Comparison of ENCODE assay signal across 7 mouse cellular contexts in genomic region chr8:84990349-84990748, GRCm38 (mm10). TPM values are rescaled to one million over a fixed set of nuclear protein-coding genes. Genes with fewer than 3 reads are reported as not detected.
A peak's percentile ranks its signal among the peaks of the same experiment; 100 is the strongest.
DNase-seq lines count a peak whose midpoint lies in the region; ATAC-seq lines count a peak whose summit lies in the region.

Gene Hook2, plus strand, starts transcription at chr8:84990603.

- H3K27me3 ChIP-seq in embryonic facial prominence, embryonic 11.5 days (ENCODE audit: control insufficient read depth, insufficient read depth, low read length) = no peaks in the 10 kb centered on the region
- H3K27me3 ChIP-seq in limb, embryonic 11.5 days (ENCODE audit: control insufficient read depth, insufficient read depth, low read length) = peaks cover 7% of the 10 kb centered on the region
- 0 out of 2 replicates have a peak, but pooled peaks cover 13% of the 10 kb centered on the region for H3K27me3 ChIP-seq in midbrain, embryonic 14.5 days (ENCODE audit: control insufficient read depth, insufficient read depth, low read length)

- peak within 1 kb of the TSS; percentile 48 for H3K4me3 ChIP-seq in embryonic facial prominence, embryonic 11.5 days (ENCODE audit: low read depth, low read length)
- H3K4me3 ChIP-seq in limb, embryonic 11.5 days (ENCODE audit: low read depth, low read length) = peak within 1 kb of the TSS; percentile 32
- peak within 1 kb of the TSS; percentile 62 for H3K4me3 ChIP-seq in midbrain, embryonic 14.5 days (replicated peaks; ENCODE audit: low read depth, low read length)

- 0% methylated on average over 28 of the region's 28 CpGs for WGBS in embryonic facial prominence, embryonic 11.5 days
- WGBS in limb, embryonic 11.5 days = under 1% methylated on average over 26 of the region's 28 CpGs
- WGBS in midbrain, embryonic 14.5 days = under 1% methylated on average over 28 of the region's 28 CpGs

- no peaks in the 10 kb centered on the region for H3K36me3 ChIP-seq in embryonic facial prominence, embryonic 11.5 days (replicated peaks; ENCODE audit: control insufficient read depth, insufficient read depth, low read depth, low read length)
- no peaks in the 10 kb centered on the region for H3K36me3 ChIP-seq in limb, embryonic 11.5 days (ENCODE audit: control insufficient read depth, insufficient read depth, low read length)
- peaks cover 6% of the 10 kb centered on the region; the same call in 1 of the 2 replicates for H3K36me3 ChIP-seq in midbrain, embryonic 14.5 days (ENCODE audit: control insufficient read depth, insufficient read depth, low read length)

- peak; percentile 93 for ATAC-seq in embryonic facial prominence, embryonic 11.5 days (replicated peaks; ENCODE audit: insufficient number of reproducible peaks, low FRiP score, low TSS enrichment, low read depth)
- peak; percentile 91 for ATAC-seq in limb, embryonic 11.5 days (ENCODE audit: insufficient number of reproducible peaks, low FRiP score, low TSS enrichment, low read depth)
- peak; percentile 88 for ATAC-seq in midbrain, embryonic 14.5 days (ENCODE audit: low FRiP score, low TSS enrichment)

- H3K4me1 ChIP-seq in embryonic facial prominence, embryonic 11.5 days (ENCODE audit: control insufficient read depth, insufficient read depth, low read length) = peaks cover 3% of the 10 kb centered on the region
- H3K4me1 ChIP-seq in limb, embryonic 11.5 days (ENCODE audit: control insufficient read depth, insufficient read depth, low read length) = peaks cover 13% of the 10 kb centered on the region
- H3K4me1 ChIP-seq in midbrain, embryonic 14.5 days (ENCODE audit: control insufficient read depth, insufficient read depth, low read length) = peaks cover 16% of the 10 kb centered on the region

- H3K9me3 ChIP-seq in embryonic facial prominence, embryonic 11.5 days (replicated peaks; ENCODE audit: control insufficient read depth, low read length) = no peaks in the 10 kb centered on the region
- no peaks in the 10 kb centered on the region for H3K9me3 ChIP-seq in limb, embryonic 11.5 days (ENCODE audit: control insufficient read depth, low read length)
- H3K9me3 ChIP-seq in midbrain, embryonic 14.5 days (ENCODE audit: control insufficient read depth, low read length) = no peaks in the 10 kb centered on the region

- no peak within 1 kb of the TSS for H3K27ac ChIP-seq in embryonic facial prominence, embryonic 11.5 days (replicated peaks; ENCODE audit: low read depth, low read length)
- 0 out of 2 replicates have a peak within 1 kb of the TSS, but pooled peaks have one; percentile 23 for H3K27ac ChIP-seq in limb, embryonic 11.5 days (replicated peaks; ENCODE audit: low read depth, low read length)
- peak within 1 kb of the TSS; percentile 79 for H3K27ac ChIP-seq in midbrain, embryonic 14.5 days (replicated peaks; ENCODE audit: low read depth, low read length)

- peak within 1 kb of the TSS; percentile 63 for H3K9ac ChIP-seq in embryonic facial prominence, embryonic 11.5 days (replicated peaks; ENCODE audit: low read length)
- H3K9ac ChIP-seq in limb, embryonic 11.5 days (ENCODE audit: low read length) = peak within 1 kb of the TSS; percentile 61
- peak within 1 kb of the TSS; percentile 77 for H3K9ac ChIP-seq in midbrain, embryonic 14.5 days (replicated peaks; ENCODE audit: low read length)

- DNase-seq in adrenal gland, postnatal 14 days = peak; percentile 98
- DNase-seq in embryonic facial prominence, embryonic 11.5 days (ENCODE audit: low spot score) = peak; percentile 99
- peak; percentile 100 for DNase-seq in heart, adult 11 months
- peak; percentile 98 for DNase-seq in kidney, adult 18-20 months
- DNase-seq in limb, embryonic 11.5 days (ENCODE audit: low spot score) = peak; percentile 98
- DNase-seq in midbrain, embryonic 14.5 days = peak; percentile 98
- DNase-seq in spleen, adult 18-20 months = peak; percentile 94 to 97

- peak within 1 kb of the TSS; percentile 64 for H3K4me2 ChIP-seq in embryonic facial prominence, embryonic 11.5 days (ENCODE audit: low read depth, low read length)
- peak within 1 kb of the TSS; percentile 55 for H3K4me2 ChIP-seq in limb, embryonic 11.5 days (ENCODE audit: low read depth, severe bottlenecking)
- peak within 1 kb of the TSS; percentile 93 for H3K4me2 ChIP-seq in midbrain, embryonic 14.5 days (ENCODE audit: low read length)

RNA-seq across cellular contexts. Expression of gene Hook2, which starts in this region (rescaled TPM):
- total RNA-seq in adrenal gland, postnatal 14 days (2021) = 5.8 and 6.9 TPM in 2 replicates
- polyA plus RNA-seq in embryonic facial prominence, embryonic 11.5 days (2014; fragmentation: Nextera tagmentation; extraction: Ambion mirVana) = 11.3 and 14.2 TPM in 2 replicates
- 14.5 and 15.2 TPM in 2 replicates for polyA plus RNA-seq in limb, embryonic 11.5 days (2014; fragmentation: Nextera tagmentation; extraction: Ambion mirVana)
- 25.8 and 31.4 TPM in 2 replicates for polyA plus RNA-seq in midbrain, embryonic 14.5 days (2014; fragmentation: Nextera tagmentation; extraction: Ambion mirVana)
